Mouse (Mus musculus): ENCODE measurements around the gene Mrc1.

Gene Mrc1

GRCm38 (mm10) chr2:14232897-14233296 lies 3.7 kb downstream of the Mrc1 start:
- Histone ChIP-seq H3K36me3 (ENCODE audit: insufficient read depth, low read length) (no peaks in the 10 kb centered on the region), H3K9me3 (ENCODE audit: low read length) (no peaks in the 10 kb centered on the region), H3K4me1 (replicated peaks; ENCODE audit: low read depth, low read length) (no peaks in the 10 kb centered on the region), H3K4me3 (replicated peaks; ENCODE audit: low read length) (no peak overlapping the region), H3K27me3 (ENCODE audit: insufficient read depth, low read length) (no peaks in the 10 kb centered on the region)
- no peak for TF ChIP-seq CTCF (conservative IDR thresholded peaks at IDR 0.05; ENCODE audit: low read length)
- TF ChIP-seq POU5F1 (IDR thresholded peaks at IDR 0.05; ENCODE audit: borderline replicate concordance, low read length) = no peak
- no peak for TF ChIP-seq NANOG (IDR thresholded peaks at IDR 0.05; ENCODE audit: borderline replicate concordance, low read length)

DNA sequence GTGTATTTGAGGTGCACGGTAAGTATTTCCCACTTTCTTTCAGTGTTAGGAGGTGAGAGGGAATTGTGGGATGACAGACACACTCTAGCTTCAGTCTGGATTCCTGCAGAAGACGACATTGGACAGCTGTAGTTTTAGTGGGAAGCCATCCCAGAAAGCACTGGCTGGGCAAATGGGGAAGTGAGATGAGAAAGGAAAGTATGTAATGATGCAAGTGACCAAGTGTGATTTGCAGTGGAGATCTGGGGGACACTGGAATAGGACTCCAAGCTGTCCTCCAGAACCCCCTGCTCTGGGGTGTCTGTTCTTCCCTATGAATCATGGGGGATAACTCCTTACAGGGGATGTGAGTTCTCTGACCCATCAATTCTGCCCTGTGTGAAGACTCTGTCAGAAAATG lies 4.8 kb downstream of the Mrc1 start:
- Histone ChIP-seq H3K4me1 (replicated peaks; ENCODE audit: low read depth, low read length) (no peaks in the 10 kb centered on the region), H3K9me3 (ENCODE audit: low read length) (no peaks in the 10 kb centered on the region)
- TF ChIP-seq NANOG (IDR thresholded peaks at IDR 0.05; ENCODE audit: borderline replicate concordance, low read length) = no peak
- no peak for TF ChIP-seq CTCF (conservative IDR thresholded peaks at IDR 0.05; ENCODE audit: low read length)
- TF ChIP-seq POU5F1 (IDR thresholded peaks at IDR 0.05; ENCODE audit: borderline replicate concordance, low read length) = no peak

DNA sequence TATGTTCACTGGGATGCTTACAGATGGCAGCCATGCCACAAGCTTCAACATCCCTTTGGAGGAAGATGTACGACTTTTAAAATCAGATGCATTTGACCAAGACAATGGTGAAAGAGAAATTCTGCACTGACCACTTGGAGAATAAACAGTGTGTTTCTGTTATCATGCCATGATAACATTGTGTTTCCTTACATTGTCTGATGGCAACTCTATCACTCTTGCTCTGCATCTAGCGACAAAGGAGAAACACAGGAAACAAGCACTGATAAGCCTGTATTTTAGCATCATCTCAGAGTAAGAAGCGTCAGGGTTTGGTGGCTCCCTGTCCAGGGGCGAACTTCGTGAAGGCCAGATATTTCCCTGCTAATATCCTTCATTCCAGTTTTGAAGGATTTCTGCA lies 6.1 kb downstream of the Mrc1 start:
- no peaks in the 10 kb centered on the region for H3K4me1 ChIP-seq (replicated peaks; ENCODE audit: low read depth, low read length)
- H3K27me3 ChIP-seq (ENCODE audit: insufficient read depth, low read length) = no peaks in the 10 kb centered on the region
- H3K9me3 ChIP-seq (ENCODE audit: low read length) = no peaks in the 10 kb centered on the region
- no peak overlapping the region for H3K4me3 ChIP-seq (replicated peaks; ENCODE audit: low read length)
- TF ChIP-seq CTCF (conservative IDR thresholded peaks at IDR 0.05; ENCODE audit: low read length) (no peak), POU5F1 (IDR thresholded peaks at IDR 0.05; ENCODE audit: borderline replicate concordance, low read length) (no peak), NANOG (IDR thresholded peaks at IDR 0.05; ENCODE audit: borderline replicate concordance, low read length) (no peak)
- no peaks in the 10 kb centered on the region for H3K36me3 ChIP-seq (ENCODE audit: insufficient read depth, low read length)

More for the DNA sequence above, 4.8 kb downstream of the Mrc1 start:
- no peak overlapping the region for H3K4me3 ChIP-seq (replicated peaks; ENCODE audit: low read length)
- H3K27me3 ChIP-seq (ENCODE audit: insufficient read depth, low read length) = no peaks in the 10 kb centered on the region
- H3K36me3 ChIP-seq (ENCODE audit: insufficient read depth, low read length) = no peaks in the 10 kb centered on the region

DNA sequence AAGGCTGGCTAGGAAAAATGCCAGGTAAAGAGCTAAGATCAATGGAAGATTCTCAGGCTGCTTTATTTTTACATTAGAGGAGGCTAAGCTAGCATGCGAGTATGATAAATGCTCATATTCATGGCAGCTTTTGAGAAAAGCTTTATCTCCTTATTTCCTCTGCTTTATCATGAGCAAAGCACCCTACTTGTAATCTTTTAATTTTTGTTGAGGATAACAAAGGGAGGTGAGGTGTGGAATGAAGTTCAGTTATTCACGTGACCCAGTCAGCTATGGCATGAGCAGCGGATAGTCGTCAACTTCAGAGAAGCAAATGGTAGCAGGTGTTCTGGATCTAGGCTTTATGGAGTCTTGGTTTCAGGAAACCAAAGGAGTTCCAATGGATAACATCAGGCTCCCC lies 7.7 kb downstream of the Mrc1 start:
- Histone ChIP-seq H3K4me1 (replicated peaks; ENCODE audit: low read depth, low read length) (no peaks in the 10 kb centered on the region), H3K36me3 (ENCODE audit: insufficient read depth, low read length) (no peaks in the 10 kb centered on the region), H3K9me3 (ENCODE audit: low read length) (no peaks in the 10 kb centered on the region), H3K27me3 (ENCODE audit: insufficient read depth, low read length) (no peaks in the 10 kb centered on the region), H3K4me3 (replicated peaks; ENCODE audit: low read length) (no peak overlapping the region)
- TF ChIP-seq POU5F1 (IDR thresholded peaks at IDR 0.05; ENCODE audit: borderline replicate concordance, low read length) = no peak
- TF ChIP-seq NANOG (IDR thresholded peaks at IDR 0.05; ENCODE audit: borderline replicate concordance, low read length) = no peak

- H3K27me3 ChIP-seq (ENCODE audit: insufficient read depth, low read length) = no peaks in the 10 kb centered on the region
- no peaks in the 10 kb centered on the region for H3K4me1 ChIP-seq (replicated peaks; ENCODE audit: low read depth, low read length)
- no peaks in the 10 kb centered on the region for H3K36me3 ChIP-seq (ENCODE audit: insufficient read depth, low read length)
- H3K9me3 ChIP-seq (ENCODE audit: low read length) = no peaks in the 10 kb centered on the region
- H3K4me3 ChIP-seq (replicated peaks; ENCODE audit: low read length) = no peak overlapping the region
- TF ChIP-seq CTCF (conservative IDR thresholded peaks at IDR 0.05; ENCODE audit: low read length) (no peak), POU5F1 (IDR thresholded peaks at IDR 0.05; ENCODE audit: borderline replicate concordance, low read length) (no peak), NANOG (IDR thresholded peaks at IDR 0.05; ENCODE audit: borderline replicate concordance, low read length) (no peak)
These were observed 8.5 kb downstream of the Mrc1 start for GRCm38 (mm10) chr2:14237723-14238122.

GRCm38 (mm10) chr2:14239151-14239550 lies 10.0 kb downstream of the Mrc1 start:
- TF ChIP-seq NANOG (IDR thresholded peaks at IDR 0.05; ENCODE audit: borderline replicate concordance, low read length) (no peak), CTCF (conservative IDR thresholded peaks at IDR 0.05; ENCODE audit: low read length) (no peak), POU5F1 (IDR thresholded peaks at IDR 0.05; ENCODE audit: borderline replicate concordance, low read length) (no peak)

GRCm38 (mm10) chr2:14244157-14244556 lies 15.0 kb downstream of the Mrc1 start:
- TF ChIP-seq POU5F1 (IDR thresholded peaks at IDR 0.05; ENCODE audit: borderline replicate concordance, low read length) (no peak), NANOG (IDR thresholded peaks at IDR 0.05; ENCODE audit: borderline replicate concordance, low read length) (no peak), CTCF (conservative IDR thresholded peaks at IDR 0.05; ENCODE audit: low read length) (no peak)
- Histone ChIP-seq H3K9me3 (ENCODE audit: low read length) (no peaks in the 10 kb centered on the region), H3K36me3 (ENCODE audit: insufficient read depth, low read length) (no peaks in the 10 kb centered on the region), H3K4me1 (replicated peaks; ENCODE audit: low read depth, low read length) (no peaks in the 10 kb centered on the region), H3K27me3 (ENCODE audit: insufficient read depth, low read length) (no peaks in the 10 kb centered on the region), H3K4me3 (replicated peaks; ENCODE audit: low read length) (no peak overlapping the region)

More at GRCm38 (mm10) chr2:14239151-14239550, 10.0 kb downstream of the Mrc1 start:
- no peaks in the 10 kb centered on the region for H3K27me3 ChIP-seq (ENCODE audit: insufficient read depth, low read length)
- H3K9me3 ChIP-seq (ENCODE audit: low read length) = no peaks in the 10 kb centered on the region
- H3K4me3 ChIP-seq (replicated peaks; ENCODE audit: low read length) = no peak overlapping the region
- no peaks in the 10 kb centered on the region for H3K36me3 ChIP-seq (ENCODE audit: insufficient read depth, low read length)
- no peaks in the 10 kb centered on the region for H3K4me1 ChIP-seq (replicated peaks; ENCODE audit: low read depth, low read length)

- TF ChIP-seq CTCF (conservative IDR thresholded peaks at IDR 0.05; ENCODE audit: low read length) (no peak), POU5F1 (IDR thresholded peaks at IDR 0.05; ENCODE audit: borderline replicate concordance, low read length) (no peak), NANOG (IDR thresholded peaks at IDR 0.05; ENCODE audit: borderline replicate concordance, low read length) (no peak)
These were observed 15.5 kb downstream of the Mrc1 start for GRCm38 (mm10) chr2:14244668-14245067.

GRCm38 (mm10) chr2:14249839-14250564 lies 20.8 kb downstream of the Mrc1 start:
- no peaks in the 10 kb centered on the region for H3K27me3 ChIP-seq (ENCODE audit: insufficient read depth, low read length)
- no peaks in the 10 kb centered on the region for H3K4me1 ChIP-seq (replicated peaks; ENCODE audit: low read depth, low read length)
- H3K4me3 ChIP-seq (replicated peaks; ENCODE audit: low read length) = no peak overlapping the region
- no peaks in the 10 kb centered on the region for H3K9me3 ChIP-seq (ENCODE audit: low read length)
- H3K36me3 ChIP-seq (ENCODE audit: insufficient read depth, low read length) = no peaks in the 10 kb centered on the region
- no peak for TF ChIP-seq NANOG (IDR thresholded peaks at IDR 0.05; ENCODE audit: borderline replicate concordance, low read length)
- no peak for TF ChIP-seq POU5F1 (IDR thresholded peaks at IDR 0.05; ENCODE audit: borderline replicate concordance, low read length)
- TF ChIP-seq CTCF (conservative IDR thresholded peaks at IDR 0.05; ENCODE audit: low read length) = no peak

More at GRCm38 (mm10) chr2:14244668-14245067, 15.5 kb downstream of the Mrc1 start:
- Histone ChIP-seq H3K27me3 (ENCODE audit: insufficient read depth, low read length) (no peaks in the 10 kb centered on the region), H3K9me3 (ENCODE audit: low read length) (no peaks in the 10 kb centered on the region), H3K36me3 (ENCODE audit: insufficient read depth, low read length) (no peaks in the 10 kb centered on the region), H3K4me3 (replicated peaks; ENCODE audit: low read length) (no peak overlapping the region), H3K4me1 (replicated peaks; ENCODE audit: low read depth, low read length) (no peaks in the 10 kb centered on the region)

Measured in E14TG2a.4 (cell line).